Mouse (Mus musculus) cerebellum, postnatal 25 days (tissue): Measurements from ENCODE around the gene Pan3.
"Not testable (repeated sequence)": the region's sequence is repeated elsewhere in the genome, so short reads cannot be mapped to it uniquely, and the experiment has no call there.

Source experiments
- DNase-seq, 2 experiments: peaks; one replicate each; pipeline ENCODE4 v3.0.0; 2021; ENCODE audit warnings: mixed read lengths in 2 of 2

Pan3 gene

GRCm38 (mm10) chr5:147557641-147558040 lies 127.7 kb downstream of the Pan3 start:
- DNase-seq, result not testable (repeated sequence)

GRCm38 (mm10) chr5:147563511-147564139 lies 133.7 kb downstream of the Pan3 start:
- no peak for DNase-seq

GRCm38 (mm10) chr5:147564140-147564590 lies 134.2 kb downstream of the Pan3 start:
- DNase-seq, result no peak

- DNase-seq, result no peak
Measured at GRCm38 (mm10) chr5:147565444-147565843, 135.5 kb downstream of the Pan3 start.

- DNase-seq, result no peak
Measured at GRCm38 (mm10) chr5:147566335-147566734, 136.4 kb downstream of the Pan3 start.

GRCm38 (mm10) chr5:147572695-147573094 lies 142.7 kb downstream of the Pan3 start:
- DNase-seq, result no peak

GRCm38 (mm10) chr5:147573555-147573954 lies 143.6 kb downstream of the Pan3 start:
- no peak for DNase-seq

- DNase-seq, result no peak
Measured at GRCm38 (mm10) chr5:147574517-147574916, 144.6 kb downstream of the Pan3 start.

GRCm38 (mm10) chr5:147577003-147577402 lies 147.0 kb downstream of the Pan3 start:
- DNase-seq, result no peak

GRCm38 (mm10) chr5:147579148-147579547 lies 149.2 kb downstream of the Pan3 start:
- no peak for DNase-seq

- DNase-seq, result no peak
Measured at GRCm38 (mm10) chr5:147579691-147580090, 149.7 kb downstream of the Pan3 start.

- no peak for DNase-seq
Measured at GRCm38 (mm10) chr5:147580181-147580580, 150.2 kb downstream of the Pan3 start.

- peak; percentile 78 to 88 for DNase-seq
Measured at GRCm38 (mm10) chr5:147583702-147584298, 153.8 kb downstream of the Pan3 start.

GRCm38 (mm10) chr5:147584648-147585047 lies 154.7 kb downstream of the Pan3 start:
- no peak for DNase-seq

- DNase-seq, result no peak
Measured at GRCm38 (mm10) chr5:147585070-147585469, 155.1 kb downstream of the Pan3 start.

GRCm38 (mm10) chr5:147589814-147590213 lies 159.9 kb downstream of the Pan3 start:
- peak; percentile 34 to 42 for DNase-seq

GRCm38 (mm10) chr5:147597825-147598224 lies 167.9 kb downstream of the Pan3 start:
- DNase-seq, result peak; percentile 32 to 64
